Mouse (Mus musculus): Measurements from ENCODE around the gene Plk3. TPM values are rescaled to one million over a fixed set of nuclear protein-coding genes. Genes with fewer than 3 reads are reported as not detected.

Plk3 gene
- polyA plus RNA-seq, 1 experiment from 2014 or later: 3.7 TPM

DNA sequence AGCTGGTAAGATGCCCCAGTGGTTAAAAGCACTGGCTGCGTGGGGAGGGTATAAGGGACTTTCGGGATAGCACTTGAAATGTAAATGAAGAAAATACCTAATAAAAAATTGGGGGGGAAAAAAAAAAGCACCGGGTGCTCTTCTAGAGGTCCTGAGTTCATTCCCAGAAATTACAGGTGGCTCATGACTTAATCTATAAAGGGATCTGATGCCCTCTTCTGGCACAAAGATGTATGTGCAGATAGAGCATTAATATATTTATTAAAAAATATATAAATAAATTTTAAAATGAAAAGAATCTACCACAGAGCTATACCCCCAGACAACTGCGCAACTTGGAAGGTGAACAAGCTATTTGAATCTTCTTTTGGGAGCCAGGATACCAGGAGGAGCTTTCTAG lies 6.8 kb upstream of the Plk3 start:
- H3K4me3 ChIP-seq (ENCODE audit: low read length): no peak overlapping the region
- no peak overlapping the region for H3K27ac ChIP-seq (ENCODE audit: low read length)
- H3K9me3 ChIP-seq (ENCODE audit: low read length): no peaks in the 10 kb centered on the region
- H3K9ac ChIP-seq (replicated peaks; ENCODE audit: low read length): no peak overlapping the region
- ATAC-seq (ENCODE audit: low FRiP score, low TSS enrichment): no peak
- no peak overlapping the region for H3K4me2 ChIP-seq (replicated peaks; ENCODE audit: low read depth, low read length)
- H3K27me3 ChIP-seq (ENCODE audit: insufficient read depth, low read length): no peaks in the 10 kb centered on the region
- no peaks in the 10 kb centered on the region for H3K36me3 ChIP-seq (ENCODE audit: insufficient read depth, low read length)
- 34% methylated on average over 4 of the region's 4 CpGs for WGBS
- H3K4me1 ChIP-seq (ENCODE audit: insufficient read depth, low read length): peaks cover 5% of the 10 kb centered on the region; the same call in 1 of the 2 replicates

DNA sequence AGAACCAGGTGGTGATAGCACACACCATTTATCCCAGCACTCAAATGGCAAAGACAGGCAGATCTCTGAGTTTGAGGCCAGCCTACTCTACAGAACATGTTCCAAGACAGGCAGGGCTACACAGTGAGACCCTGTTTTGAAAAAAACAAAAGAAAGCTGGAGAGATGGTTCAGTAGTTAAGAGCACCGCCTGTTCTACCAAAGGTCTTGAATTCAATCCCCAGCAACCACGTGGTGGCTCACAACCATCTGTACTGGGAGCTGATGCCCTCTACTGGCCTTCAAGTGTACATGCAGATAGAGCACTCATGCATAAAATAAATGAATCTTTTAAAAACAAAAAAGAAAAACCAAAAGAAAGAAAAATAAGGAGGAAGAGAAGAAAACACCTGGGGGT lies 5.5 kb upstream of the Plk3 start:
- no peak overlapping the region for H3K4me2 ChIP-seq (replicated peaks; ENCODE audit: low read depth, low read length)

DNA sequence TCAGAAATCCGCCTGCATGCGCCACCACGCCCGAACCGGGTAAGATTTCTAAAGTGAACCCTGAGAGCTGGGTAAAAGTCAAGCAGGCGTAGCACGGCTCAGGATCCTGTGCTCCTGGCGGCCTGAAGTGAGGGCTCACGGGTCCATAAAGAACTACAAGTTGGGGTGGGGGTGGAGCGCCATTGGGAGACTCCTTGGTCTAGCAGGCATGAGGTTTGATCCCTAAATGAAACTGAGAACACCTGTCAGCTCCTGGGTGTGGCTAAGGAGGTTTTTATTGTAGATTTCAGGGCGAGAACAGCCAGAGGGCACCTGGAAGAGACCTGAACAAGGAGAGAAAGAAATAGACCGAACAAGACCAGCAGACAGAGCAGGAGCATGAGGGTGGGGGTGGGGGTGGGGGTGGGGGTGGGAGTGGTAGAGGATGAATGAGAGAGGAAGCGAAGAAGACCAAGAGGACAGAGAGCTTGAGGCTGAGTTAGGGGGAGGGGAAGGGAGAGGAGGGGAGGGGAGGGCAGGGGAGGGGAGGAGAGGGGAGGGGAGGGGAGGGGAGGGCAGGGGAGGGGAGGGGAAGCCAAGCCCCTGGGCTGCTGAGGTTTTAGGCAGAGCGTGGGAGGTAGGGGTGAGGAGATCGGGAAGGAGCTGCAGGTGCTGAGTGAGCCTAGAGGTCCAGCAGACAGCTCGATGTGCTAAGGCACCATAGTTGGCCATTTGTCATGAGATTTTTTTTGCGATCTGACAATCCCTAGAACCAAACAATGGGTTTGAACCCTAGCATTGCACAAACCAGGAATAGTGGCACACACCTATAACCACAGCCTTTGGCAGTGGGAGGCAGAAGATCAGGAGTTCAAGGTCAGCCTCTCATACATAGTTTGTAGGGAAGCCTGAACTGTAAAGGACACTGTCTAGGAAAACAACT lies 4.8 kb upstream of the Plk3 start:
- Histone ChIP-seq H3K27ac (ENCODE audit: low read length) (no peak overlapping the region), H3K27me3 (ENCODE audit: insufficient read depth, low read length) (no peaks in the 10 kb centered on the region), H3K36me3 (ENCODE audit: insufficient read depth, low read length) (no peaks in the 10 kb centered on the region), H3K4me1 (ENCODE audit: insufficient read depth, low read length) (peaks cover 8% of the 10 kb centered on the region), H3K9me3 (ENCODE audit: low read length) (no peaks in the 10 kb centered on the region), H3K4me3 (ENCODE audit: low read length) (no peak overlapping the region), H3K9ac (replicated peaks; ENCODE audit: low read length) (no peak overlapping the region), H3K4me2 (replicated peaks; ENCODE audit: low read depth, low read length) (no peak overlapping the region)
- ATAC-seq (ENCODE audit: low FRiP score, low TSS enrichment): no peak
- 56% methylated on average over 15 of the region's 17 CpGs for WGBS

More for the DNA sequence above, 5.5 kb upstream of the Plk3 start:
- peaks cover 6% of the 10 kb centered on the region for H3K4me1 ChIP-seq (ENCODE audit: insufficient read depth, low read length)
- H3K4me3 ChIP-seq (ENCODE audit: low read length): no peak overlapping the region
- H3K27me3 ChIP-seq (ENCODE audit: insufficient read depth, low read length): no peaks in the 10 kb centered on the region
- ATAC-seq (ENCODE audit: low FRiP score, low TSS enrichment): no peak
- WGBS: 2% methylated on average over 2 of the region's 2 CpGs
- no peak overlapping the region for H3K27ac ChIP-seq (ENCODE audit: low read length)
- no peaks in the 10 kb centered on the region for H3K36me3 ChIP-seq (ENCODE audit: insufficient read depth, low read length)
- no peak overlapping the region for H3K9ac ChIP-seq (replicated peaks; ENCODE audit: low read length)
- H3K9me3 ChIP-seq (ENCODE audit: low read length): no peaks in the 10 kb centered on the region

DNA sequence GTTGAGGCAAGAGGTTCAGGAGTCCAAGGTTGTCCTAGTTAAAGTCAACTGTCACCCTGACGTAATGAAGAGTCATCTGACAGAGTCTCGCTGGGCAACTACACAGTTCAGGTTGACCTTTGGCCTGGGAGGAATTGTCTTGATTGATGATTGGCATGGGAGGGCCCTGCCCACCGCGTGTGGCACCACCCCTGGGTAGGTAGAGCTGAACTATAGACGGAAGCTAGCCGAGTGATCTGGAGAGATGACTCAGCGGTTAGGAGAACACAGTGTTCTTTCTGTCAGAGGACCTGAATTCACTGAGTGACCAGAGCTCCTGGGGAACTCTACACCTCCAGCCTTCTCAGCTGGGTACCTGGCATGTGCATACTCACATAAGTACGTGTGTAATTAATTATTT lies 2.3 kb upstream of the Plk3 start:
- Histone ChIP-seq H3K4me2 (replicated peaks; ENCODE audit: low read depth, low read length) (no peak overlapping the region), H3K27ac (ENCODE audit: low read length) (no peak overlapping the region), H3K27me3 (ENCODE audit: insufficient read depth, low read length) (peaks cover 15% of the 10 kb centered on the region), H3K9ac (replicated peaks; ENCODE audit: low read length) (no peak overlapping the region), H3K4me3 (ENCODE audit: low read length) (no peak overlapping the region), H3K36me3 (ENCODE audit: insufficient read depth, low read length) (no peaks in the 10 kb centered on the region), H3K9me3 (ENCODE audit: low read length) (no peaks in the 10 kb centered on the region), H3K4me1 (ENCODE audit: insufficient read depth, low read length) (peaks cover 15% of the 10 kb centered on the region)
- 38% methylated on average over 8 of the region's 8 CpGs for WGBS
- 0 out of 2 replicates have a peak, but pooled peaks have one; percentile 19 for ATAC-seq (ENCODE audit: low FRiP score, low TSS enrichment)

DNA sequence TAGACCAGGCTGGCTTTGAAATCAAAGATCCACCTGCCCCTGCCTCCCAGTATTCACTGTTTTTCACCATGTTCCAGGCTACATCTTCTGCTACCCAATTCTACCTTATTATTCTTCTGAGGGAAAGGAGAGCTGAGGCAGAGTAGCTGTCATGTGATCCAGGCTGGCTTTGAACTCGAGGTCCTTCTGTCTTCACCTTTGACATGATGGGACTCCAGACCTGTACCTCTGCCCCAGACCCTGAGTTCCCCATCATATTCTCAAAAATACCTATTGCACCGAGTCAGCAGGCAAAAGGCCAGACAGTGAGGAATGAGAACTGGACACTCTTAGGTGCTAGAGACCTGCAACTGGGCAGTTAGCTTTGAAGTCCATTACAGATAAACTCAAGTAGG lies 835 bp upstream of the Plk3 start:
- no peak overlapping the region for H3K4me3 ChIP-seq (ENCODE audit: low read length)
- WGBS: 28% methylated on average over 2 of the region's 2 CpGs
- no peak overlapping the region for H3K27ac ChIP-seq (ENCODE audit: low read length)
- no peak for ATAC-seq (ENCODE audit: low FRiP score, low TSS enrichment)
- H3K4me2 ChIP-seq (replicated peaks; ENCODE audit: low read depth, low read length): no peak overlapping the region
- no peaks in the 10 kb centered on the region for H3K36me3 ChIP-seq (ENCODE audit: insufficient read depth, low read length)
- H3K9me3 ChIP-seq (ENCODE audit: low read length): no peaks in the 10 kb centered on the region
- peaks cover 15% of the 10 kb centered on the region for H3K27me3 ChIP-seq (ENCODE audit: insufficient read depth, low read length)
- no peak overlapping the region for H3K9ac ChIP-seq (replicated peaks; ENCODE audit: low read length)
- H3K4me1 ChIP-seq (ENCODE audit: insufficient read depth, low read length): peaks cover 15% of the 10 kb centered on the region

DNA sequence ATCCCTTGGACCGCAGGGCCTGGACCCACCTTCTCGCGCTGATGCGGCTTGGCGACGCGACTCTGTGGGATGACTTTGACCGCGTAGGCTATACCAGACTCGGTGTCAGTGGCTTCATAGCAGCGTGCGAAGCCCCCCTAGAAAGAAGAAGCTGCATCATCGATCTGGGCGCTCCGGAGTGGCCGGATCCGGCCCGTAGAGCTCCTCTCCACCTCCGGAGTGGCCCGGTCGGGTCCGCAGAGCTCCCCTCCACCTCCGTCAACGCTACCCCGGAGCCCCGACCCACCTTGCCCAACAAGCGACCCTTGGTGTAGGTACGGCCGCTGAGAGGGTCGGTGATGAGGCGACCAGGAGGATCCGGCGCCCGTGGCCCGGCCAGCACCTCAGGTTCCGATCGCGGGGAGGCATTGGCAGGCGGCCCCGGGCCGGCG lies 382 bp downstream of the Plk3 start:
- H3K4me2 ChIP-seq (replicated peaks; ENCODE audit: low read depth, low read length): peak overlapping the region; percentile 98
- peaks cover 4% of the 10 kb centered on the region; the same call in 1 of the 2 replicates for H3K36me3 ChIP-seq (ENCODE audit: insufficient read depth, low read length)
- H3K4me3 ChIP-seq (ENCODE audit: low read length): peak overlapping the region; percentile 77
- peak overlapping the region; percentile 87 for H3K9ac ChIP-seq (replicated peaks; ENCODE audit: low read length)
- H3K9me3 ChIP-seq (ENCODE audit: low read length): no peaks in the 10 kb centered on the region
- ATAC-seq (ENCODE audit: low FRiP score, low TSS enrichment): peak; percentile 10; the same call in 1 of the 2 replicates
- peaks cover 15% of the 10 kb centered on the region for H3K27me3 ChIP-seq (ENCODE audit: insufficient read depth, low read length)
- H3K4me1 ChIP-seq (ENCODE audit: insufficient read depth, low read length): peaks cover 15% of the 10 kb centered on the region
- under 1% methylated on average over 42 of the region's 42 CpGs for WGBS
- H3K27ac ChIP-seq (ENCODE audit: low read length): no peak overlapping the region

DNA sequence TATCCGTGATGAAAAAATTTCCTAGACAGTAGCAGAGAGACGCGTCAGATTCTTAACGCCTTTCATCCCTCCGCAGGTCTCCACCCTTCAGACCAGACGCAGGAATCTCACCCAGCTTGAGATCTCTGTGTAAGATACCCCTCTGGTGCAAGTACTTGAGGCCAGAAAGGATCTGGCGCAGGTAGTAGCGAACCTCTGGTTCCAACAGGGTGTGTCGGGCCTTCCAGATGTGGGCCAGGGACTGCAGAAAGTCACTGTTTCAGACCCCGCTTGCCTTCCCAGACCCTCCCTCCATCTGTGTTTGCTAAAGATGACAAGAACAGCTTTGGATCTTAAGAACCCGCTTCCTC lies 994 bp downstream of the Plk3 start:
- H3K4me3 ChIP-seq (ENCODE audit: low read length): peak overlapping the region; percentile 77
- peaks cover 15% of the 10 kb centered on the region for H3K27me3 ChIP-seq (ENCODE audit: insufficient read depth, low read length)
- peaks cover 15% of the 10 kb centered on the region for H3K4me1 ChIP-seq (ENCODE audit: insufficient read depth, low read length)
- H3K4me2 ChIP-seq (replicated peaks; ENCODE audit: low read depth, low read length): peak overlapping the region; percentile 98
- no peak for ATAC-seq (ENCODE audit: low FRiP score, low TSS enrichment)
- 27% methylated on average over 11 of the region's 11 CpGs for WGBS
- H3K9me3 ChIP-seq (ENCODE audit: low read length): no peaks in the 10 kb centered on the region
- H3K36me3 ChIP-seq (ENCODE audit: insufficient read depth, low read length): peaks cover 9% of the 10 kb centered on the region; the same call in 1 of the 2 replicates
- H3K27ac ChIP-seq (ENCODE audit: low read length): no peak overlapping the region
- H3K9ac ChIP-seq (replicated peaks; ENCODE audit: low read length): peak overlapping the region; percentile 87

DNA sequence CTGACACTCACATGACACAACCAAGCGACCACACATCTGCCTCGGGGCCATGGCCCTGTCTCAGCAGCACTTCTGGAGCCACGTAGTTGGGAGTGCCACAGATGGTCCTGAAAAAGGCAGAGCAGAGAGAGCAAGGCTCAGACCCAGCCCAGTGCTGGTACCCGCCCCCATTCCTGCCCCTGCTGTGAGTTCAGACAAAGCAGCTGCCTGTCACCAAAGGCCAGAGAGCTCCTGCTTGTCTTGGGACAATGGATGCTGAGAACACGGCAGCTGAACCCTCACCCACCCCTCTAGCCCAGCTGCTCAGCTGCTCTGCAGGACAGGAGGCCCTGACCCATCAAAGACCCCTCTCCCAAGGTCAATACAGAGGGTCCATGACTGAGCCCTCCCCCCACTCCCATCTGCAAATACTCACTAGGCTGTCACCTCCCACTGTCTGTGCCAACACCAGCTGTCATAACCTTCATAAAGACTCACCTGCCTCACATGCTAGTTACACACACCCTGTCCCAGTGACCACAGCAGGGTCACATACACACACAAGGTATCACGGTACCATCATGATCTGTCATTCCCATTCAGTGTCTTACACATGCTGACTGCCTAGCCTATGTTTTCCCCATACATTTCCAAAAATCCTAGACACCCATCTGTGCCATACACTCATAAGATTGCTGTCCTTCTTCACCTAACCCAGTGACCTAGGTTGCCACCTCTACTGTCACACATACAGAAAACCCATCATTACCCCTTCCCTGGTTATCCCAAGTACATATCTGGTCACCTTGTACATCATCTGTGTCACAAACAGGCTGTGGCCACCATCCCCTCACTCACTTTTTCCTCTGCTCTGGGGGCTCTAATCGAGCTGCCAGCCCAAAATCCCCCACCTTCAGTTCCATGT lies 1.6 kb downstream of the Plk3 start:
- peak overlapping the region; percentile 77 for H3K4me3 ChIP-seq (ENCODE audit: low read length)
- peaks cover 9% of the 10 kb centered on the region; the same call in 1 of the 2 replicates for H3K36me3 ChIP-seq (ENCODE audit: insufficient read depth, low read length)
- peak overlapping the region; percentile 87; the same call in 1 of the 2 replicates for H3K9ac ChIP-seq (replicated peaks; ENCODE audit: low read length)
- H3K9me3 ChIP-seq (ENCODE audit: low read length): no peaks in the 10 kb centered on the region
- H3K27ac ChIP-seq (ENCODE audit: low read length): no peak overlapping the region
- peaks cover 15% of the 10 kb centered on the region for H3K4me1 ChIP-seq (ENCODE audit: insufficient read depth, low read length)
- H3K27me3 ChIP-seq (ENCODE audit: insufficient read depth, low read length): peaks cover 15% of the 10 kb centered on the region
- no peak for ATAC-seq (ENCODE audit: low FRiP score, low TSS enrichment)
- H3K4me2 ChIP-seq (replicated peaks; ENCODE audit: low read depth, low read length): peak overlapping the region; percentile 98; the same call in 1 of the 2 replicates
- WGBS: 38% methylated on average over 7 of the region's 7 CpGs

DNA sequence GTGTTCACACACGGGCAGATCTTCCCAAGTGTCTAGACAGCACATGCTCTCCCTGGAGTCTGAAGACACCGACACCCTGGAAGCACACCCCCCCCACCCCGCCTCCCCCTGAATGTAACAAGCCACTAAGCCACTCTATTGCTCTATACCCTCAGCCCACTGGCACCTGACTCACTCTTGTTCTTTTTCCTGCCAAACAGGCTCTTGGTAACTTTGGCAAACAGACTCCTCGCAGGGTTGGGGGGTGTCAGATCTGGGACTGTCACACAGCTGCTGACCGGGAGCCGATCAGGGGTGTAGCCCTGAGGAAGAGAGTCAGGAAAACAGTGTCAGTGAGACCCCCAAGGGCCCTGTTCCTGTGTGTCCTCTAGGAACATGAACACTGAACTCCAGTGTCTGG lies 2.6 kb downstream of the Plk3 start:
- no peak overlapping the region for H3K9ac ChIP-seq (replicated peaks; ENCODE audit: low read length)
- no peak overlapping the region for H3K4me2 ChIP-seq (replicated peaks; ENCODE audit: low read depth, low read length)
- no peak for ATAC-seq (ENCODE audit: low FRiP score, low TSS enrichment)
- no peaks in the 10 kb centered on the region for H3K9me3 ChIP-seq (ENCODE audit: low read length)
- H3K36me3 ChIP-seq (ENCODE audit: insufficient read depth, low read length): peaks cover 9% of the 10 kb centered on the region; the same call in 1 of the 2 replicates
- peaks cover 15% of the 10 kb centered on the region for H3K27me3 ChIP-seq (ENCODE audit: insufficient read depth, low read length)
- H3K4me1 ChIP-seq (ENCODE audit: insufficient read depth, low read length): peaks cover 19% of the 10 kb centered on the region
- no peak overlapping the region for H3K4me3 ChIP-seq (ENCODE audit: low read length)
- H3K27ac ChIP-seq (ENCODE audit: low read length): no peak overlapping the region
- WGBS: 88% methylated on average over 6 of the region's 6 CpGs

Data from kidney, embryonic 16.5 days (tissue).